Mouse (Mus musculus): ENCODE measurements around the gene Ngfr. TPM values are rescaled to one million over a fixed set of nuclear protein-coding genes. Genes with fewer than 3 reads are reported as not detected.

The Ngfr gene
- polyA plus RNA-seq, 1 experiment from 2014 or later: 2.2 TPM

GRCm38 (mm10) chr11:95544546-95545327 is 42.8 kb downstream of the Ngfr start:
- Histone ChIP-seq H3K36me3 (ENCODE audit: control insufficient read depth, insufficient read depth) (no peaks in the 10 kb centered on the region), H3K4me3 (ENCODE audit: low read depth, low read length) (no peak overlapping the region), H3K27me3 (ENCODE audit: control insufficient read depth, insufficient read depth, low read depth, low read length) (no peaks in the 10 kb centered on the region; the same call in none of the 2 replicates), H3K27ac (ENCODE audit: low read length) (no peak overlapping the region), H3K4me2 (ENCODE audit: low read depth, low read length) (no peak overlapping the region), H3K9ac (ENCODE audit: low read depth, low read length) (no peak overlapping the region), H3K4me1 (ENCODE audit: control insufficient read depth, low read depth, low read length) (no peaks in the 10 kb centered on the region), H3K9me3 (replicated peaks; ENCODE audit: control insufficient read depth, low read length) (no peaks in the 10 kb centered on the region)
- 72% methylated on average over 8 of the region's 8 CpGs for WGBS (ENCODE audit: insufficient replicate concordance)
- ATAC-seq (ENCODE audit: low read depth): no peak

DNA sequence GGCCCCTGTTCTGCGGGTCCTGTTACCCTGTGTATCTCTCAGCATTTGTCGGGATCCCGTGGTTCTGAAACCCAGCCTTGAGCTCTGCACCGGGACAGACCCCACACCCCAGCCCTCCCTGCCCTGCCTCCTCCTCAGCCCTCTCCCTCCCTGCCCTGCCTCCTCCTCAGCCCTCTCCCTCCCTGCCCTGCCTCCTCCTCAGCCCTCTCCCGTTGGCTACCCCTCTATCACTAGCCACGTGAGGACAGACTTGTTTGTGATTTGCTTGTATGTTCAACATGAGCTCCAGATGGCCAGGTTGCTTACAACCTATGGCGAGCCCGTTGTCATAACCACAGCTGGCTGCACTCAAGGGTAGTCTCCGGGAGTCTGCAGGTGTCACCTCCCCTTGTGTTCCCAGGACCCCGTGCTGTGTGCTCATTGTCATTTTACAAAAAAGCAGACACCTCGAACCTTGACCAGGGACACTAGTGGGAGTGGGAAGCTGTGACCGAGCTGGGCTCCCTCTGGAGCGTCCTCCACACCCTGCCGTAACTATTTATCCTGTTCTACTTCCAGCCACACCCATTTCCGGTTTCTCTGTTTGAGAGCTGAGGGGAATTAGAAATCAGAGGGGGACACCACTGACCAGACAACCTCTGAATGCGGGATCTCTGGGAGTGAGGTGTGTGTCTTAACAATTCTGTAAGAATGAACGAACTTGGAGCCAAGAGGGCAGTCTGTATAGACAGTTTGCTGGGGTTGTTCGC is 46.7 kb downstream of the Ngfr start:
- H3K27ac ChIP-seq (ENCODE audit: low read length): no peak overlapping the region
- 28% methylated on average over 18 of the region's 18 CpGs for WGBS (ENCODE audit: insufficient replicate concordance)
- no peak for ATAC-seq (ENCODE audit: low read depth)

DNA sequence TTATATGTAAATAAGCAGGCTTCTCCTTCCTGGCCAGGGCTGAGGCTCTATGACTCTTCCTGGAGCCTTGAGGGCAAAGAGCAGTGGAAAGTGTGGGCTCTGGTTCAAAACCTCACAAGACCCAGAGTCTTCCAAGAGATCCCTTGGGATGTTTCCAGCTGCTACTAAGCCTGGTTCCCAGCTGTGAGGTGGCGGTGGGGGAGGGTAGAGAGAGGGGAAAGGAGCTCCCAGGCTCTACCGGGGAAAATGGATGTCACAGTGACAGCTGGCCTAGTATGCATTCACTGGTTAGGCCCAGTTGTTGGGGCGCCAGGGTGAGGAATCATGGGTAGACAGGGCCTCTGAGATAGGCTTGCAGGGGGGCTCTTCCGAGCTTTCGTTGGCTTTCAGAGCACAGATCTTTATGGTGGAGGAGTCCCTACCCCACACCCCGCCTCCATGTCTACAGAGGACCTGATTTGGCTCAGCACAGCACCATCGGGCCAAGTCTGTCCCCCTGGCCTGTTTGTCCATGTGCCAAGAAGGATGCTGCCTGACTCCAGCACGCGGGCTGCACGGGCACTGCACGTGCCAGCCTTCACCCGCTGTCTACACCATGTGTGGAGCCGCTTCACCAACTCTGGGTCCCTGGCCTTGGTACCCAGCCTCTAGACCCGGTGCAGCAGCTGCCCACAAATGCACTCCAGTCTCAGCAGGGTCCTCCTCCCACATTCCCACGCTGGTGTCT is 49.0 kb downstream of the Ngfr start:
- no peak for ATAC-seq (ENCODE audit: low read depth)
- Histone ChIP-seq H3K9me3 (replicated peaks; ENCODE audit: control insufficient read depth, low read length) (no peaks in the 10 kb centered on the region), H3K36me3 (ENCODE audit: control insufficient read depth, insufficient read depth) (no peaks in the 10 kb centered on the region), H3K9ac (ENCODE audit: low read depth, low read length) (no peak overlapping the region), H3K4me1 (ENCODE audit: control insufficient read depth, low read depth, low read length) (no peaks in the 10 kb centered on the region), H3K4me3 (ENCODE audit: low read depth, low read length) (no peak overlapping the region), H3K27ac (ENCODE audit: low read length) (no peak overlapping the region), H3K4me2 (ENCODE audit: low read depth, low read length) (no peak overlapping the region), H3K27me3 (ENCODE audit: control insufficient read depth, insufficient read depth, low read depth, low read length) (no peaks in the 10 kb centered on the region; the same call in none of the 2 replicates)
- WGBS (ENCODE audit: insufficient replicate concordance): 63% methylated on average over 15 of the region's 15 CpGs

More for the DNA sequence above, 46.7 kb downstream of the Ngfr start:
- no peak overlapping the region for H3K4me3 ChIP-seq (ENCODE audit: low read depth, low read length)
- no peaks in the 10 kb centered on the region; the same call in none of the 2 replicates for H3K27me3 ChIP-seq (ENCODE audit: control insufficient read depth, insufficient read depth, low read depth, low read length)
- no peaks in the 10 kb centered on the region for H3K4me1 ChIP-seq (ENCODE audit: control insufficient read depth, low read depth, low read length)
- no peaks in the 10 kb centered on the region for H3K9me3 ChIP-seq (replicated peaks; ENCODE audit: control insufficient read depth, low read length)
- no peak overlapping the region for H3K4me2 ChIP-seq (ENCODE audit: low read depth, low read length)
- no peak overlapping the region for H3K9ac ChIP-seq (ENCODE audit: low read depth, low read length)
- no peaks in the 10 kb centered on the region for H3K36me3 ChIP-seq (ENCODE audit: control insufficient read depth, insufficient read depth)

GRCm38 (mm10) chr11:95533484-95534160 is 53.9 kb downstream of the Ngfr start:
- Histone ChIP-seq H3K4me2 (ENCODE audit: low read depth, low read length) (no peak overlapping the region), H3K36me3 (ENCODE audit: control insufficient read depth, insufficient read depth) (no peaks in the 10 kb centered on the region), H3K27me3 (ENCODE audit: control insufficient read depth, insufficient read depth, low read depth, low read length) (no peaks in the 10 kb centered on the region), H3K4me3 (ENCODE audit: low read depth, low read length) (no peak overlapping the region), H3K4me1 (ENCODE audit: control insufficient read depth, low read depth, low read length) (no peaks in the 10 kb centered on the region), H3K9ac (ENCODE audit: low read depth, low read length) (no peak overlapping the region), H3K27ac (ENCODE audit: low read length) (no peak overlapping the region), H3K9me3 (replicated peaks; ENCODE audit: control insufficient read depth, low read length) (no peaks in the 10 kb centered on the region)
- WGBS (ENCODE audit: insufficient replicate concordance): 19% methylated on average over 24 of the region's 24 CpGs
- peak; percentile 41; the same call in 1 of the 2 replicates for ATAC-seq (ENCODE audit: low read depth)

- no peak for ATAC-seq (ENCODE audit: low read depth)
Measured at GRCm38 (mm10) chr11:95532353-95533072, 55.0 kb downstream of the Ngfr start.

DNA sequence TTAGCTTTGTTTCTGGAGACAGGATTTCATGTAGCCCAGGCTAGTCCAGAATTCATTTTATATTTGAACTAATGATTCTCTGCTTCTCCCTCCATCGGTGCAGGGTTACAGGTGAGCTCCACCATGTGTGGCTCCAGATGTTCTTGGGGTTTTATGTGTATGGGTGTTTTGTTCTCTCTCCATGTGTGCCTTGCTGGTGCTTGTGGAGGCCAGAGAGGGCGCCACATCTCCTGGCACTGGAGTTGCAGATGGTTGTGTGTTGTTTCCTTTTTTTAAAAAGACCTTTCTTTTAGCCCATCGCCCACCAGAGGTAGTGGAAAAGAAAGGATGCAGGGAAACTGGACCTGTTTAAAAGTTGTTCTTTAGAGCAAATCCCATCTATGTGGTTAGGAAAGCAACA is 59.3 kb downstream of the Ngfr start:
- H3K4me2 ChIP-seq (ENCODE audit: low read depth, low read length): no peak overlapping the region
- H3K4me1 ChIP-seq (ENCODE audit: control insufficient read depth, low read depth, low read length): no peaks in the 10 kb centered on the region
- WGBS (ENCODE audit: insufficient replicate concordance): 58% methylated on average over 3 of the region's 3 CpGs
- no peaks in the 10 kb centered on the region for H3K27me3 ChIP-seq (ENCODE audit: control insufficient read depth, insufficient read depth, low read depth, low read length)
- no peak overlapping the region for H3K9ac ChIP-seq (ENCODE audit: low read depth, low read length)
- no peak overlapping the region for H3K27ac ChIP-seq (ENCODE audit: low read length)
- H3K36me3 ChIP-seq (ENCODE audit: control insufficient read depth, insufficient read depth): no peaks in the 10 kb centered on the region
- no peak overlapping the region for H3K4me3 ChIP-seq (ENCODE audit: low read depth, low read length)
- no peaks in the 10 kb centered on the region for H3K9me3 ChIP-seq (replicated peaks; ENCODE audit: control insufficient read depth, low read length)
- no peak for ATAC-seq (ENCODE audit: low read depth)

More at GRCm38 (mm10) chr11:95532353-95533072, 55.0 kb downstream of the Ngfr start:
- H3K9ac ChIP-seq (ENCODE audit: low read depth, low read length): no peak overlapping the region
- no peak overlapping the region for H3K4me3 ChIP-seq (ENCODE audit: low read depth, low read length)
- H3K4me1 ChIP-seq (ENCODE audit: control insufficient read depth, low read depth, low read length): no peaks in the 10 kb centered on the region
- H3K27ac ChIP-seq (ENCODE audit: low read length): no peak overlapping the region
- no peak overlapping the region for H3K4me2 ChIP-seq (ENCODE audit: low read depth, low read length)
- no peaks in the 10 kb centered on the region for H3K36me3 ChIP-seq (ENCODE audit: control insufficient read depth, insufficient read depth)
- WGBS (ENCODE audit: insufficient replicate concordance): 56% methylated on average over 13 of the region's 13 CpGs
- no peaks in the 10 kb centered on the region for H3K27me3 ChIP-seq (ENCODE audit: control insufficient read depth, insufficient read depth, low read depth, low read length)
- H3K9me3 ChIP-seq (replicated peaks; ENCODE audit: control insufficient read depth, low read length): no peaks in the 10 kb centered on the region

GRCm38 (mm10) chr11:95527307-95527706 is 60.2 kb downstream of the Ngfr start:
- ATAC-seq (ENCODE audit: low read depth): no peak
- no peak overlapping the region for H3K9ac ChIP-seq (ENCODE audit: low read depth, low read length)
- H3K4me3 ChIP-seq (ENCODE audit: low read depth, low read length): no peak overlapping the region
- H3K4me2 ChIP-seq (ENCODE audit: low read depth, low read length): no peak overlapping the region
- H3K27me3 ChIP-seq (ENCODE audit: control insufficient read depth, insufficient read depth, low read depth, low read length): no peaks in the 10 kb centered on the region
- H3K27ac ChIP-seq (ENCODE audit: low read length): no peak overlapping the region
- WGBS (ENCODE audit: insufficient replicate concordance): 63% methylated on average over 8 of the region's 8 CpGs
- no peaks in the 10 kb centered on the region for H3K36me3 ChIP-seq (ENCODE audit: control insufficient read depth, insufficient read depth)
- no peaks in the 10 kb centered on the region for H3K9me3 ChIP-seq (replicated peaks; ENCODE audit: control insufficient read depth, low read length)
- H3K4me1 ChIP-seq (ENCODE audit: control insufficient read depth, low read depth, low read length): no peaks in the 10 kb centered on the region

DNA sequence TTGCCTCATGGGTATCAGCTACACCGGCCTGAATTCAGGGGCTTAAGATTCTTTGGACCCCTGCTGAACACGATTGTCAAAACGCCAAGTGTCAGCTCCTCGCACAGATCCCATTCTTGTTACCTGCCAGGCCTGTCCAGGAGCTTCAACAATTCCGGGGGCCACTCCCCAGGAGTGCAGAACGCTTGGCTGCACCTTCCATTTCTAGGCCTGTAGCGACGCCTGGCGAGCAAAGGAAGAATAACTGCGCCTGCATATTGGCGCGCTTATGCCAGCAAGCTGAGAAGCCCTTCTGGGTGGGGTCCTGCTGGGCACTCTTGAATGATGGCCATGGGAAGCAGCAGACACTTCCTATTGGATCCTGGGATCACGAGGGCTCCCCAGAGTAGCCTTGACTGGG is 66.0 kb downstream of the Ngfr start:
- H3K4me1 ChIP-seq (ENCODE audit: control insufficient read depth, low read depth, low read length): peaks cover 8% of the 10 kb centered on the region
- 2% methylated on average over 13 of the region's 13 CpGs for WGBS (ENCODE audit: insufficient replicate concordance)
- no peak overlapping the region for H3K27ac ChIP-seq (ENCODE audit: low read length)
- peak overlapping the region; percentile 43 for H3K4me2 ChIP-seq (ENCODE audit: low read depth, low read length)
- 0 out of 2 replicates have a peak overlapping the region, but pooled peaks have one; percentile 12 for H3K4me3 ChIP-seq (ENCODE audit: low read depth, low read length)
- H3K36me3 ChIP-seq (ENCODE audit: control insufficient read depth, insufficient read depth): no peaks in the 10 kb centered on the region
- 0 out of 2 replicates have a peak, but pooled peaks have one; percentile 32 for ATAC-seq (ENCODE audit: low read depth)
- H3K9me3 ChIP-seq (replicated peaks; ENCODE audit: control insufficient read depth, low read length): no peaks in the 10 kb centered on the region
- peaks cover 13% of the 10 kb centered on the region for H3K27me3 ChIP-seq (ENCODE audit: control insufficient read depth, insufficient read depth, low read depth, low read length)
- no peak overlapping the region for H3K9ac ChIP-seq (ENCODE audit: low read depth, low read length)

Data from liver, embryonic 16.5 days (tissue).